Mouse (Mus musculus) A20 (cell line): ENCODE measurements around the gene Vgll2.
A peak's percentile ranks its signal among the peaks of the same experiment; 100 is the strongest.

Experiments
- DNase-seq: peaks from one replicate; pipeline ENCODE4 v3.0.0-alpha.2; 2011; ENCODE audit warnings: low read depth, low spot score

The Vgll2 gene

DNA sequence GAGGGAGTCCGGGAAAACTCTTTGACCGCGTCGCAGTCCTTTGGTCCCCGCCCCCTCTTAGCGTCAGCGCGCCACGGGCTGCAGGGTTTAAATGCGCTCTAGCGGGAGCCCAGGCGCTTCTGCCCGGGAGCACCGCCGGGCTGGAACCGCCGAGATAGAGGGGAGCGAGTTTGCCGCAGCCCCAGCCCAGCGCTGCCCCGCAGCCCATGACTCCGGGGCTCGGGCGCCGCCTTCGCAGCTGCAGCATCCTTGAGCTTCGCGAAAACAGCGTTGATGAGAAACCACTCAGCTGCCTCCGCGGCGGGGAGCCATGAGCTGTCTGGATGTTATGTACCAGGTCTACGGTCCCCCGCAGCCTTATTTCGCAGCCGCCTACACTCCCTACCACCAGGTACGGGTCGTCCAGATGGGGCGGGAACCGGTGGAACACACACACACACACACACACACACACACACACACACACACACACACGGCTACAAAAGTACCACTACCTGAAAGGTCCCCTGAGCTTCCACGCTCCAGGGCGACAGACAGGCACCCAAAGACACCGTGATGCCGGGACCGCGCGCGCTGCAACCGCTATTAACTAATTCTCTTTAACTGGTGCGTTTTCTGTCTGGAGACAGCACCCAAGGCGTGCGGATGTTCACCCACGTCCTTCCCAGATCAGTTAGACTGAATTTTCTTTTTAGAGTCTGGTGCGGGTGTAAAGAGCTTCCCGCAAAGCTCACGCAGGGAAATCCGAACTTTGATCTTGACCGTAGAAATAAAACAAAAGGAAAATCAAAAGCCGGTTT is at the start of gene Vgll2:
Vgll2 (plus strand) TSS at position 90 of the 800 bp plus-strand sequence.
- no peak for DNase-seq

DNA sequence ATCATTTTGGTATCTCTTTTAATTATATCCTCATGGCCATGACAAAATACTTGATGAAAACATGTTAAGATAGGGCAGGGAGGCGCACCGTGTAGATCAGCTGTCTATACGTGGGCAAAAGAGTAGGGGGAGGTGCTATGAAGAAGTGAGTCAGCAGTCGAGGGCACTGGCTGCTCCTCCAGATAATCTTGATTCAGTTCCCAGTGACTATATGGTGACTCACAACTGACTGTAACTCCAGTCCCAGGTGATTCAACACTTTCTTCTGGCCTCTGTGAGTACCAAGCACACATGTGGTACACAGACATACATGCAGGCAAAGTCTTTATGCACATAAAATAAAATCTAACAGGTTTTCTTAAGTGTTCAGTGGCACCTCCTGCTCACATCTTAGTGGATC is 47.2 kb upstream of the Vgll2 start:
- DNase-seq = no peak

DNA sequence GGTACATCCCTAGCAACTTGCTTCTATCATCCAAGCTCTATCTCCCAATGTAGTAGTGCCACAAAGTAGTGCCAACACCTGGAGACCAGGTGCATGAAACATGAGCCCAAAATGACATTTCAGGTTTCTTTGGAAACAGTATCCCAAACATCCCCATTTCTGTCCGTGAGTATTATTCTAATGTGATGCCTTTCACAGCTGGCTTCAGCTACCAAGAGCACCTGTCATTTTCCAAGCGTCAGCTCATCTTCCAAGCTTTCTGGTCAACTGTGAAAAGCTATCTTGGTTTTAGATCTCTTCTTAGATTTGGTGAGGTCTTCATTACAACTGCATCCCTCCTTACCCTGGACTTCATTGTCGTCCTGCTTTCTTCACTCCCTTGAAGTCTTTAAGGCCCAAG is 46.7 kb upstream of the Vgll2 start:
- DNase-seq = no peak

DNA sequence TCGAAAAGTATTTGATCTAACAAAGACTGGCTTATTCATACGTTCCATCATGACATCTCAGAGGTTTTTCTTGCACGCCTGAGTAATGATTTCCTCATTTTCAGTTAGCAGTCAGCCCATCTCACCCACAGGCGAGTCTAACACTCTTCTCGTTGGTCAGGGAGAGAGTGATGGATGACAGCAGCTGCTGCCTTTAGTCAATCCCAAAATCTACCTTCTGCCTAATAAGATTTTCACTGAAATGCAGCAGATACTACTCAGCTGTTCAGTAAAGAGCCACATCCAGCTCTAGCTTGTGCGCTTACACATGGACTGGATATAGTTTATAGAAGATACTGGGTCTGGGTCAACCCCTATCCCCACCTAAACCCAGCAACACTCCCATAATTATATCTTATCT is 40.7 kb upstream of the Vgll2 start:
- DNase-seq = no peak

DNA sequence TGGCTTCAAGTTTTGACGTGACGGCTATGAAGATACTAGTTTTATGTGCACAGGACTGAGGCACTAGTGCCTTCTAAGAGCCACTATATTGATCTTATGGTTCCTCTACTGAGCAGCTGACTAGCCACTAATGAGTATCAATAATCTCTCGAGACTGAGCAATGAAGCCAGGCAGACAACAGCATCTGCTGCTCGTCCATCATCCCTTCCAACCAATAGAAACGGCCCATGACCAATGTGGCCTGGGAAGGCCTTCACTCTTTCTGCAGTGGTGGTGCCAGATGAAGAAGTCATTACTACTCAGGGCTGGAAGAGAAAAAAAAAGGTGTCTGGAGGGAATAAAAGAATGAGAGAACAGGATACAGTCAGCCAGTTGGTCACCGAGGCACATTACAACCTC is 39.9 kb upstream of the Vgll2 start:
- DNase-seq = no peak

DNA sequence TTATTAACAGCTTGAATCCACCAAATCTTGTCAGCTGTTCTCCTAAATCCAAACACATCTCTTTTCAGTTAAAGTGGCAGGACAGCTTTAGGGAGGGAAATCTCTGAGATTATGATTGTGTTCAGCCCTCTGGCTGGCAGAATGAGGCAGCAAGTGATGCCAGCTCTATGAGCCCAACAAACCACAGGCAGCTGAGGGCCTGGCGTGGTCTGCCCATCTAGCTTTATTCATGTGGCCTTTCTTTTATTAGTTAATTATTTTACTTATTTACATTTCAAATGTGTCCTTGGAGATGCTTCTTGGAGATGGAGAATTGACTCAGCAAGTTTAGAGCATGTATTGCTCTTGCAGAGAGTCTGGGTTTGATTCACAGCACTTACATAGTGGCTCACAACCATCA is 3.8 kb upstream of the Vgll2 start:
- DNase-seq = no peak

DNA sequence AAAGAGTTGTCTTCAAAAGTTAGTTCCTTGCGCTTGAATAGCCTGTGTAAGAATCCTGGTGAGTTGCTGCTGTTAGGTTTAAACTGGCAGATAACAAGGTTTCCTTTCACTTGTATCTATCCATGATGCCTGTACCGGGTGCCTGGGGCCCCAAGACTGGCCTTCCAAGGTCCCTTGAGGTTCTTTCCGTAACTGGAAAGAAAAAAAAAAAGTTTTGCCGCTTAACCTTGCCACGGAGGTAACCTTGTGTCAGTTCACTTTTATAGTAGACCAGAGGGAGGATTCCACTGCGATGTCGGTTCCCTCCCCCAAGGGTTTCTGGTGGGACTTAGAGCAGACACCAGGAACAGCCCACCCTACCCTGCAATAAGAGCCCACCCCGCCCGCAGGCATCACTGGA is 1.1 kb upstream of the Vgll2 start:
- no peak for DNase-seq

DNA sequence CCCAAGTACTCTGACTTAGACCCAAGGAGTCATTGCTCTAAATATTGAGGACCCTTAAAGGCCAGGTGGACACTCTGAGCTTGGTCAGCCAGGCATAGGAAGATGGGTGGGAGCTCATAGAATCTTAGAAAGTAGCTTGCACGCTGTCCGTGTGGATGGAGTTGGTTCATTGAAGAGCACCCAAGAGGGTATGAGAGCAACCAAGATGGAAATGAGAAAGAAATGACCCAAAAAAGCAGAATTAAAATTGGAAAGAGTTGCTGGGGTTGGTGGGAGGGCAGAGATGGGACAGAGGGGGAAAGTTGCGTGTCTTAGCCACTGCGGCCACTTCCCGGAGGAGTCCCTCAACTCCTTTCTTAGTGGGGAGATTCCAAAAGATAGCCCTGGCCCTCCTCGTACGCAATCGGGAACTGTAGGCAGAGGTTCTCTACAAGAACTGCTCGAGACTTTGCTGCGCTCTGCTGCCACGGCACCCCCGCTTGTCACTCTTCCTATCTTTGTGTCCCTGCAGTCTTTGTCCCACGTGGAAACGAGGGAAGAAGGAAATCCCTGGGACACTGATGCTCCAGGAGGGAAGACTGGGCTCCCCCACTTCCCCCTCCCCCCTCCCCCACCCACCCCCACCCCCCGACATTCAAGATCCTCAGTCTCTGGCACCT is 437 bp upstream of the Vgll2 start:
- DNase-seq = no peak

DNA sequence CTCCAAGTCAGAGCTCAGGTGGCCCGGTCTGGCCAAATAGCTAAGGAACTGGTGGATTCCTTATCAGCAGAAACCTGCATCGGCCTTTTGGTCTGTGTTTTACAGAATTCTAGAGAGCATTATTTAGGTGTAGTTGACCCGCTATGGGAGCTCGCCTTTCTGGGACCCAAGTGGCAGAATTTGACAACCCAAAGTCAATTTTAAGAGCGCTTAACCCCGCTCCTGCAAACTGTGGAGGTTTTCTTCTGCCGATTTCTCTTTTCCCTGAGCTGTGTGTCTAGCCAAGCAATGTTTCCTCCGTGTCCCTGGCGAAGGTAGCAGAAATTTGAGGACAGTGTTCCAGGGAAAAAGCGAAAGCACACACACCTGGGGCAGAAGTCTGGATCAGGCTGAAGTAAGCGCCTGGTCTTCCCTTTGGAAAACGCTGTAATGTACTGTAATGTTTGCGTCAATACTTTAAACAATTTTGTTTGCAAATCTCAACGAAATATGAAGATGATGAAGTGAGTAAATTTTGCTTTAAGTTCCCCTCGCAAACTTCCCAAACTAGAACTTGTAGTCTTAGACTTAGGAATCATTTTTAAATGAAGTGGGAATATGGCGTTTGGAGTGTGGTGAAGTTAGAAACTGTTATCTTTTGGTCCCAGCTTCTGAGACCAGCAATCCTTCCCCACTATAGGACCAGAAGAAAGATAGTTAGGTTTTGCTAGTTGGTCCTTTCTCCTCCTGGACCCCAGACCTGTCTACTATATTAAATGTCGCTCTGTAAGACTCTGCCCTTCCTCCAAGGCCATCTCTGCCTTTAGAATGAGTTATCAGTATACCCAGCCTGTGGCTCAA is 1.1 kb downstream of the Vgll2 start:
- DNase-seq = no peak

DNA sequence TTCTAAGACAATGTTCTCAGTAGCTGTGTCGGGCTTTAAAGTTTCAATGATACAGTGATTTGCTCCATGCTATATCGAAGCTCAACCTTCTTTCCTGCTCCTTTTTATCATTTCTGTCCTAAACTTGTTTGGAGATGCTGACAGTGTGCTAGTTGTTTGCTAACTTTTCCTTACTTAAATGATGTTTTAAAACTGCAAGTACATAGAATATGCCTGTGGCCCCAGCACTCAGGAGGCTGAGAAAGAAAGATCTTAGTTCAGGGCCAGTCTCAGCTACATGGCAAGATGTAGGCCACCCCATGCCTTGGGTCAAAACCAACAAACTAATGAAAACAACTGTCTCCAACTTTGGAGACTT is 1.7 kb downstream of the Vgll2 start:
- no peak for DNase-seq

DNA sequence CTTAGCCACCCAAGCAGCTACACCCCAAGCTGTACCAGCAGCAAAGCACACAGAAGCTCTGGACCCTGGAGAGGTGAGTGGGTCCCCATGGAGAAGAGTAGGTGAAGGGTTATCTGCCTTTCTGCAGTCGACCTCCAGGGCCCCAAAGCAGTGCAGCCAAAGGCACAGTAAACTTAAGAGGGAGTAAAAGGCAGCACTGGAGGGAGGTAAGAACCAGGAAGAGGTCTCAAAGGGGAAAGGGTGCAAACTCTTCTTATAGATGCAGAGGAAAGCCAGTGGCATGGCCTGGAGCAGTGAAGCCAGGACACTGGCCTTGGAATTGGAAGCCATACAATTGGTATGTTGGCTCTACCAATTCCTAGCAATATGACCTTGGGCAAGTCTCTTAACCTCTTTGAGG is 3.0 kb downstream of the Vgll2 start:
- no peak for DNase-seq

DNA sequence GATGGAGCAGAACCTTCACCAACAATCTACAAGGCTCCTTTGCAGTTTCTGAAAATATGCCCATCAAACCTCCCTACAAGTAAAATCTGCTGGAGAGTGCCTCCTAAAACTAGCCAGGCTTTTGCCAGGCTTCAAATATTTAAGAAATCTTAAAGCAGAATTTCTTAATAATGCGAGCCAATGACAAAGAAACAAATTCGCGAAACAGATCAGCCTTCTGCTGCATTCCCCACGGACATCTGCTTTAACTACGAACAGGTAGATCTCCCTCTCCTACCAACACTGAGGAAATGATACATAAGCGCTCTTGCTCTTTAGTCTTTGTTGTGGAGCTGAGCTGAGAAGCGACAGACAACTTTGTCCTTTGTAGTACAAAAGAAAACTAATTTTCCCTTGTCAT is 3.5 kb downstream of the Vgll2 start:
- DNase-seq = no peak

DNA sequence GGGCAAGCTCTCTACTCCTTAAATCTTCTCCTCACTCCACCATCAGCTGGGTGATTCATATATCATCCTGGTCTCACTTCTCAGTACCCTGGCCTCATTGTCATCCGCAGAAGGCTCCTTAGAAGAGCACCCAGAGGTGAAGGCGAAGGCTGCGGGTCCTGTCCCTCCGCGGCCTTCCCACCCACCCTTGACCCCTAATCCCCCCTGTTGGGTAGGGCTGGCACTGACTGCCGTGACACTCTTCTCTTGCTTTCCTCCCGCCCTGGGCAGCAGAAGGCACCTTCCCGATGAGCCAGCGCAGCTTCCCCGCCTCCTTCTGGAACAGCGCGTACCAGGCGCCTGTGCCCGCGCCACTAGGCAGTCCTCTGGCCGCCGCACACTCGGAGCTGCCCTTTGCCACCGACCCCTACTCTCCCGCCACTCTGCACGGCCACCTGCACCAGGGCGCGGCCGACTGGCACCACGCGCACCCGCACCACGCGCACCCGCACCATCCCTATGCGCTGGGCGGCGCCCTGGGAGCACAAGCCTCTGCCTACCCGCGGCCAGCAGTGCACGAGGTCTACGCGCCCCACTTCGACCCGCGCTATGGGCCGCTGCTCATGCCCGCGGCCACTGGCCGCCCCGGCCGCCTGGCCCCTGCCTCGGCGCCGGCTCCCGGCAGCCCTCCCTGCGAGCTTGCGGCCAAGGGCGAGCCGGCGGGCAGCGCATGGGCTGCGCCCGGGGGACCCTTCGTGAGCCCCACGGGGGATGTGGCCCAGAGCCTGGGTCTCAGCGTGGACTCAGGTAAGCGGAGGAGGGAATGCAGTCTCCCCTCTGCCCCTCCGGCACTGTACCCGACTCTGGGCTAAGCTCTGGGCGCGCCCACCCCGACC is 5.1 kb downstream of the Vgll2 start:
- no peak for DNase-seq

DNA sequence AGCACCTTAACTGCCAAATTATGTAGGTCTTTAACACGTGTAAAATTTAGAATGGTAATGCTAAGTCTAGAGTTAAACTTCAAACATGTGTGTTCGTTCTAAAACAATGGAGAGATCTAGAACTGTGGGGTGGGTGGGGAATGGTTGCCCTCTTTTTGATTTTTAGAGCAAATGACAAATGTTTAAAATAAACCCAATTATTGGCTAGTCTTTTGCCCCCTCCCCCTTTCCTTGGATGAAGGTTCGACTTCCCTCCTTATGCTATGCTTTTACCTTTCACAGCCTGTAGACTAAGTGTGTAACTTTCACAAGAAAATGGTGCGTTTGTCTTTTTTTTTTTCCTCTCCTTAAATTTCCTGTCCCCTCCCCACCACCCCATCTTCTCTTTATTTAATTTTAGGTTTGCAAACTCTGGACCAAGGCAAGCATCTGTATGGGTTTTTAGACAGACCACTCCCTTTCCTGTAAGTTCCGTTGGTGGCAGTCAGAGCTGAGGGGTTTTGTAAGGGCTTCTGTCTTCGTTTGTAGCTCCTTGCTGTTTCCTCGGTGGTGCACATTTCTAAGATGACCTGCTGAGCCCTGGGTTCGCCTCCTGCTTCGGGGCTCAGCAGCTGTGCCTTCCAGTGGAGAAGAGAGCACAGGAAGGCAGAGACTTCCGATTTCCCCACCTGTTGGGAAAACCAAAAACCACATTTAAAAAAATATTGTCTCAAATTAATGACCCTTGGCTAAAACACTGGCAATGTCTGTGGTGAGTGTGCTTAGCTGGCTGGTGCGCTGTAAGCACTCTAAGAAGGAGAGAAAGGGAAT is 6.5 kb downstream of the Vgll2 start:
- no peak for DNase-seq

DNA sequence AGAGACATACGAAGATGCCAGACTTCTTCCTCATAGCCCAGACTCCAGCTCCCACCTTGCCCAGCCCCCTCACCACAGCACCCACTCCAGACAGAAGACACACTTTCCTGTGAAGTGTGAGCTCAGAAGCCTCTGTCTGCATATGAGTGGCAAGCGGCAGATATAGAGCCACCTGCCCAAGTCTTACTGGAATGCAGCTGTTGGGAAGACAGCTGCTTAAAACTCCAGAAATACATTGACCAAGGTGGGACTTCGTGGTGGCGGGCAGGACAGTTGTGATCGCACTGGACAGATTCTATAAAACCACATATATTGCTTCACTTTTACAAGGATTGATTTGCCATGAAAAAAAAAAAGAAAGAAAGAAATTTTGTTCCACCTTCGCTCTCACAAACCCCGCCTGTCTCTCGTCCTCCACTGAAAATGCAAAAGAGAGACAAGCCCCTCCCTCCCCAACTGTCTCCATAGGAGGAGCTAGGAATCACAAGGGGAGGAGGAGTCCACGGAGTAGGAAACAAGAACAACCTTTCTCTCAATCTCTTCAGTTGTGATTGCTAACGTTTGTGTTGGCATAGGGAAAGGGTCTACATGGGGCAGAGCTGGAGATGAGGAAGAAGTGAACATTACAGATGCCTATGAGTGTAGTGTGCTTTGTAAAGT is 7.2 kb downstream of the Vgll2 start:
- DNase-seq = no peak

DNA sequence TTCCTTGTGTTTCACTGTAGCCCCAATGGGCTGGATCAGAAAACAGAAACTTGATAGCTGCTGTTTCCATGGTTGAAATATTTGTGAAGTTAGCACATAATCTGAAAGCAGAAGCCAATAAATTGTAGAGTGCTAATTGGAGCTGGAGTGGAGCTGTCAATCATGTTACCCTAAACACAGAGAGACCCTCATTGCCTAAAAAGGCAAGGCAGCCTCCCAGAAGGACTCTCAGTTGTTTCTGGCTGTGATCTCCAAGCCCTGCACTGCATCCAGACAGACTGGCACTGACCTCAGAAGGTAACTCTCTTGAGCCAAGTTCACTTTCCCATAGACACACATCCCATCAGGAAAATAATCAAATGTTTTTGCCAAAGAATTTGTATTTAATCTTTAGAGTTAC is 11.4 kb downstream of the Vgll2 start:
- DNase-seq = no peak

DNA sequence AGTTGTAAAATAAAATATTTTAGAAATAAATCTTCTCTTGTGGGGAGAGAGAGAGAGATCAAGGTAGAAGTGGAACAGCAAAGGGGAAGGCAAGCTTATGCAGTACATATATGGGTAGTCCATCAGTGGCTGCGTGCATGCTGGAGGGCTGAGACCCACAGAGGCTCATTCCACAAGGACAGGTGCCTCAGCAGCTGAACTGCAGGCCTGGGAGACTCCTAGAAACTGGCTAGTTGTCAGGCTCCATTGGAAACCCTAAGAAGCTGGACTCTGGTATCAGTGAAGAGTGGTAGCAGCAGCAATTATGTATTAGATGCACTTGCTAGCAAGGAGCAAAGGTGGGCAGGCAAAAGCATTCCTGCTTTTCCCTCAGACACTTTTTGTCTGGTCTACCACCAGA is 17.1 kb downstream of the Vgll2 start:
- peak; percentile 1 for DNase-seq

DNA sequence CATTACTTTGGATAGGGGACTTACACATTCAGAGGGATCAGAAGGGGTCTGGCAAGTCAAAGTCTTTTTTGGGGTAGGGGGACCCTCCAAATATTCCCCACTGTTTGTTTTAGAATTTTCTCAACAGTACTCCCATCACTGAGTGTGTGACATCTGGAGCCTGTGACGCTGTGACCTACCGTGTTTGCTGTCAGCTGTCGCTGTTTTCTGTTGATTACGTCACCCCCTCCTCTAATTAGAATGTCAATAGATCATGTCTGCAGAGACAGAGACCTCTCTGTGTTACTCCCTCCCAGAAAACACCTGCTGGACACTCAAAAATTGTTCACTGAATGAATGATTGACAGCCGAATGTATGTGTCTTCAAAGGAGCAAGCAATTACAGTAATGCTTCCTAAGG is 20.8 kb downstream of the Vgll2 start:
- DNase-seq = no peak

DNA sequence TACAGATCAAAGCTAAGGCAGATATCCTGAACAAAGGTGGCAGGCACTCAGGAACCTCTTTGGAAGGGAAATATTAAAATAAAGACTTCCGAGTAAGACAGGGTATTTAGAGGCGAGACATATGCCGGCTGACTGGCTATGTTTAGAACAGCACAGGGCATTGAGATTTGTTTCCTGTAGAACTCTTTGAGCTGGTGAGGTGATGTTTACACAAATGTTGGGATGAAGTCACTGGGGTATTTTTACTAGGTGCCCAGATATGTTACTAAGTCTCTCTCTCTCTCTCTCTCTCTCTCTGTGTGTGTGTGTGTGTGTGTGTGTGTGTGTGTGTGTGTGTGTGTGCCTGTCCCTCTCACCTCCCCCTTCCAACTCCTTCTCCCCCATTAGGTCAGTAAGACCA is 26.0 kb downstream of the Vgll2 start:
- DNase-seq = no peak

DNA sequence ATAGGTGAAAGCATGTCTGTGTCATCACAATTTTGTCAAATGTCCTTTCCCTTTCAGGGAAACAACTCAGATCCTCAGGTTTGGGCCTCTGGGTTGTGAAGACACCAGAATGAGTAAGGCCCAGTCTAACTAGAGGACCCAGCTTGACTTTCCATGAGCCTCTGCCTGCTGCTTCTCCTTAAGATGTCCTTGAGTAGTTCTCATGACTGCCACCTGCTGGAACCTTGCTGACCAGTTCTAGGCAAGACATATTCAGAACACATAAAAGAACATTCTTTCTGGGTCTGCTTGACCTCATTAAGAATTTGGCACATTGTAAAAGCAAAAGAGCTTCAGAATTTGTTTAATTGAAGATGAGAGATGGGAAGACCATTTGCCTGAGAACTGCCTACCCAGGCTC is 50.2 kb downstream of the Vgll2 start:
- DNase-seq = peak; percentile 63
